Mouse (Mus musculus): Measurements from ENCODE around the gene Wdr24. TPM values are rescaled to one million over a fixed set of nuclear protein-coding genes. Genes with fewer than 3 reads are reported as not detected.

The Wdr24 gene
- total RNA-seq (2023), result 18.0 to 20.7 TPM (median 18.5 TPM) in 4 replicates

DNA sequence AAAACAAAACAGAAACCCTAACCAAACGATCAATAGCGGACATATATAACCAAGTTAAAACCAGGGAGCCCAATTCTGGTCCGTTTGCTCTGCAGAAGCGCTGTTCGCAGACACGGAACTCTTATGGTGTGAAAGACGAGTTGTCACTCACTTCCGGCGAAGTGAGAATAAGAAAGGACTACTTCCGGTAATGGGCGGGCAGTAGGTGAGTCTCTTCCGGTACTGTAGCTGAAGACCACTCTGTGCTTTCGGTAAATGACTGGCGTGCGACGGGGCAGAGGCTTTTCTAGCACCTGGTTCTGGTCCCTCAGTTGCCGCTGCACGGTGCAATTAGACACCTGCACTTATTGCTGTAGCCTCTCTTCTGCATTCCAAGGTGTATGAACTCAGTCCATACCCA lies at the start of gene Wdr24:
Gene Wdr24, plus strand, starts transcription at position 176 of the 400 bp plus-strand sequence.

DNA sequence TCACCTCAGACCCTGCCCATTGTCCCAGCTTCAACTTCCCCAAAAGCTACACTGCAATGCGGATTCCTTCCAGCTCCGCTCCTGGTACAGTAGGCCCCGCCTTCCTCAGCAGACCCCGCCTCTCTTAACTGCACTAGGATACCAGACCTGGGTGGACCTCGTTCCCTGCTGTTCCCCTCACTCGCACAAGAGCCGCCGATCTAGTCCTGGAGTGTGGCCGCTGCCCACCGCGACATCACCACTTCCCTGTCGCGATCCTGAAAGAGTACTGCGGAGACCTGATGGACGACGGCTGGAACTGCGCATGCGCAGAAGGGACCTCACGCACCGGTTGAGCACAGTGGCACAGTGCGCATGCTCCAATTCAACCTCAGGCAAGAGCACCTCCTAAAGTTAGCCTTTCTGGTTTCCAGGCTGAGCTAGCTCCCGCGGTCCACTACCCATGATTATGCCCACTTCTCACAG lies 38.1 kb upstream of the Wdr24 start, which contains the start of gene Haghl:
Gene Haghl, minus strand, starts transcription at position 393 of the 465 bp plus-strand sequence.

GRCm38 (mm10) chr17:25786280-25786679 lies 37.1 kb upstream of the Wdr24 start, which contains the start of gene Ccdc78:
Gene Ccdc78, plus strand, starts transcription at chr17:25786580.

GRCm38 (mm10) chr17:25792615-25793014 lies 30.8 kb upstream of the Wdr24 start, which contains the start of gene Fam173a:
Gene Fam173a, minus strand, starts transcription at chr17:25792901.

DNA sequence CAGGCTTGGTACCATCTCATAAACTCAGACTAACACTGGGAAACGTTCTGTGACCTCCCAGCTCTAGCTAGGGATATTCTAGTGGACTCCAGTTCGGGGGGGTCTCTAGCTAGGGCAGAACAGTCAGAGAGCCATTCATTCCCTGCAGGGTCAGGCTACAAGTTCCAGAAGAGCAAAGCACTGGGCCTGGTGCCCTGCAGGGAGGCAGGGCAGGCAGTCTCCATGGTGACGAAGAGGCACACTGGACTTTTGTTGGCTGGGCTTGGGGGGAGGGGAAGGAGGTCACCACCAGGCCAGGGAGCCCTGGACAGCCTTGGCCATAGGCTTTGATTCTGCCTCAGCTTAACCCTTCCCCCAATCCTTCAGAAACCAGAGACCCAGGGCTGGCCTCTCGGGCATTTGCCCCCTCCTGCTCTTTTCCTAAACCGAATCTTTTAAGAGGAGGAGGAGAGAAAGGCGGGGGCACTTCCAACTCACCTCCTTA lies 27.8 kb upstream of the Wdr24 start, which contains the start of gene AC134908.4:
Gene AC134908.4, minus strand, starts transcription at position 51 of the 484 bp plus-strand sequence.

GRCm38 (mm10) chr17:25796951-25797369 lies 26.5 kb upstream of the Wdr24 start, which contains the start of gene Metrn:
Gene Metrn, minus strand, starts transcription at chr17:25797136.

GRCm38 (mm10) chr17:25808789-25809605 lies 14.4 kb upstream of the Wdr24 start, which contains the start of gene Fbxl16:
Gene Fbxl16, plus strand, starts transcription at chr17:25809085.

DNA sequence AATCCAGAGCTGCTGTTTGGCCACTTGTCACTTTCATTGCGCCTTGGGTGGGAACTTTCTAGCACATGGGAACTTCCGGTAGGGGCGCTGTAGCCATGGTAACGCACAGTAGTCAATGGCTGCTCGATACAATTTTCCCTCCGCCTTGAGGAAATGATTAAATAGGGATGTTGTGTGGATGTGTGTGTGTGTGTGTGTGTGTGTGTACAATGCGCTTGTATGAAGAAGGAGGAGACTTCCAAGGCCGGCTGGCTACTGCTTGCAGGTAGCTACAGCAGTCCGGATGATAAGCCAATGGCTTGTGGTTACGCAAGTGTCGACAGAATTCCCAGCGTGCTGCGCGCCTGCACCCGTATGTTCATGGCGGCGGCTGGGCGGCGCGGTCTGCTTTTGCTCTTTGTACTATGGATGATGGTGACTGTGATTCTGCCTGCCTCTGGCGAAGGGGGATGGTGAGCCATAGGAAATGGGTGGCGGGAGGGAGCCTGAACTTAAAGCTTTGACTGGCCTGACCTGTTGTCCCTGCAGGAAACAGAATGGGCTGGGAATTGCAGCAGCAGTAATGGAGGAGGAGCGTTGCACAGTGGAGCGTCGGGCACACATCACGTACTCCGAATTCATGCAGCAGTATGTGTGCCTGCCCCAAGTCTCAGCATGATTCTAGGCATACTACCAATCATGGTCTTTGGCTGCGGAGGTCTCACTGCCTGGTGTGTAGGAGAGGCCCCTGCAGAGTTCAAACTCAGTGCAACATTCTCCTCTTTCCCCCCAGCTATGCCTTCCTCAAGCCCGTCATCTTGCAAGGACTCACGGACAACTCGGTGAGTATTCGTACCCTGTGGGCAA lies 5.5 kb downstream of the Wdr24 start, which contains the start of gene Jmjd8:
Gene Jmjd8, plus strand, starts transcription at position 156 of the 846 bp plus-strand sequence.

DNA sequence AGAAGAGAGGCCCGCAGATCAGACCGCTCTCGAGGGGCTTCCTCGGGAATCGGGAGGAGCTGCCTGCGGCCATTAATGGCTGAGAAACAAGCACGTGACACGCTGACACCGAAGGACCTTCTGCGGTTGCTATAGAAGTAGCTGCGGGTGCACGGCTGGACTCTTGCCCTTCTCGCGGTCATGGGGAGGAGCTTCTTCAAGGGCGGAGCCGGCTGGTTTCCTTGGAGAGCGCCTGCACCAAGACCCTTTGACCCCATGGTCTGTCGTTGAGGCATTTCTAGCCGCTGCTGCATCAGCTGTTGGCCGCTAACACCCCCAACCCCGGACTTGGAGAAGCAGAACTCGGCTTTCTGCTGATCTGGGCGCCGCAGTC lies 9.8 kb downstream of the Wdr24 start, which contains the start of gene Stub1:
Gene Stub1, minus strand, starts transcription at position 114 of the 373 bp plus-strand sequence.

DNA sequence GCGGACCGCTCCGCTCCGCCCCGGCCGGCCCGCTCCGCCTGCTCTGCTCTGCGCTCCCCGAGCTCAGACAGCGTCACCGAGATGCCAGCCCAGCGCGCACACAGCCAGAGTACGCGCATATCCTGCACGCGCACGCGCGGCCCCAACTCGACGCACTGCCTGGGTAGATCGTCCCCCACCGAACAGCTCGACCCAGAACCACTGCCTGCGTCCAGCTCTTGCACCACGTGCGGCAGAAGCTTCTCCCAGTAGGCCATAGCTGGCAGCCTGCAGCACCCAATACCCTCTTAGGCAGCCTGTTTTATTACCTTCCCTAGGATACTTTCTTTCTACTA lies 13.6 kb downstream of the Wdr24 start, which contains the start of gene Rhbdl1:
Gene Rhbdl1, minus strand, starts transcription at position 220 of the 335 bp plus-strand sequence.

DNA sequence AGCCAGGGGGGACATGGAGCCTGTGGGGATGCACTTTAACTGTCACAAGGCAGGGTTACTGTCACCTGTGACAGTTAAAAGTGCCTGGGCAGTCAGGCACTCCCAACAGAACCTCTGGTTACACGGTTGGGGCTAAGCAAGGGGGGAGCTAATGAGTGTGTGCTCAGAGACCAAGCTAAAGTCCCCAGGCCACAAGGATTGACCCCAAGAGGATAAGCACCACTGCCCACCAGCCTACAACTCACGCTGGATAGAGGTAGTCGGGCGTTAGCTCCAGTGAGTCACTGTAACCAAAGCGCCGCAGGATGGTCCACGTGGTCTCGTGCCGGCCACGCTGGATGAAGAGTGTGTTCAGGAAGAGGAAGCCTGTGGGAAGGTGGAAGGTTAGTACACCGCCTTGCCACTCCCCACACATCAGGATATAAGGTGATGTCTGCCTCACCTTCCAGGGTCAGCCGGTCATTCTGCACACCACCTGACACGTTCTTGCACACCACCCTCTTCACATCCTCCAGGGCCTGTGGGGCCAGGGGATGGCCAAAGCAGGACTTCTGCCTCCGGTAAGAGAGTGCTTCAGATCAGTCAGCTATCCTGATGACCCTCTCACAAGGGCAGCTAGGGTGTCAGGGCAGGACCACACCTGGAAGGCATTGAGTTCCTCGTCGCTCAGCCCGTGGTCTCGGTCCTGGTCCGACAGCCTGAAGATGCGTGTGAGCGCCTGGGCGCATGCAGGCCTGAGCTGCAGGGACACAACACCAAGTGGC lies 17.9 kb downstream of the Wdr24 start, which contains the start of gene Gm20683:
Gene Gm20683, minus strand, starts transcription at position 647 of the 764 bp plus-strand sequence.

DNA sequence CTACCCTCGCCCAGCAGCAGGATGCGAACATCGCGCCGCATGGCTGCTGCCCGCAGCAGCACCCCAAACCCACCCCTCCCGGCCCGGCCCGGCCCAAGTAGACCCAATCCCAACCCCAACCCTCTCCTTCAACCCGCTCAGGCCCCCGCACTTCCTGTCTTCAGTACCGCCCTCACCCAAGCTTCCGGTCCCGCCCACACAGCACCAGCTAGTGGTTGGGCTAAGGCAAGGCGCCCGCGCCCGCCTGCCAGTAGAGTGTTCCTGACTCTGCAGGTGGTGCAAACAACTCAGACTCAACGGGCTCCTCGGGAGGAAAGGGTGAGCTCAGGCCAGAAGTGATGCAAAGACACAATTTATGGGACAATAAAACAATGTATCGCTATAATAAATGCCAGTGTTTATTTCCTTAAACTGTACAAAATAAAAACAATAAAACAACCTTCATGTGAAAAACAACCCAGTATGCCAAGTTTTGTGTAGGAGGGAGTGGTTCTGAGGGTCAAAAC lies 21.0 kb downstream of the Wdr24 start, which contains the start of gene Rhot2:
Gene Rhot2, minus strand, starts transcription at position 456 of the 506 bp plus-strand sequence.

GRCm38 (mm10) chr17:25860832-25861703 lies 37.6 kb downstream of the Wdr24 start, which contains the start of gene Wdr90:
Gene Wdr90, minus strand, starts transcription at chr17:25861501.

DNA sequence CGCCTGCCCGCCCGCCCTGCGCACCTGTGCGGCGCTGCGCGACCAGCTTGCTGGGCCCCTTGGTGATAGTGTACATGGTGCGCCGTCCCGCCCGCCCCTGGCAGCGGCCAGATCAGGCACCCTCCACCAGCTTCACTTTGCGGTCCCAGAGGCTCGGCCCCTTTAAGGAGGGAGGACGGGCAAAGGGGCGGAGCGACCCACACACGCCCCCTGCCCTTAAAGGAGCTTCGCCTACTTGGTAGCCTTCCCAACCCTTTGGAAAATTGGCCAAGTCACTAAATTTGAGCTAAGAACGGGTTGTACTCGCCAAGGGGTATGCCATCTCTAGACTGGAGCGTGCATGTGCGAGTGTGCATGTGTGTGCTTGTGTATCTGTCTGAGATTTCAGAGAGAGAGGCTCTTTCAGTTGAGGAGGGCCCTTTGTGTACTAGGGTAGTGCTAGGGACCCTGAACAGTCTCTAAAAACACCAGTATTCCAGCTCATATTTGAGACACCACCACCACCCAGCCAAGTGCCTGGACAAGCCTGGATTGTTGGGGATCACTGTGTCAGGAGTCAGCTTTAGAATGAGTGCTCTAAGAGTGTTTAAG lies 45.3 kb downstream of the Wdr24 start, which contains the start of gene Mcrip2:
Gene Mcrip2, minus strand, starts transcription at position 164 of the 591 bp plus-strand sequence.

DNA sequence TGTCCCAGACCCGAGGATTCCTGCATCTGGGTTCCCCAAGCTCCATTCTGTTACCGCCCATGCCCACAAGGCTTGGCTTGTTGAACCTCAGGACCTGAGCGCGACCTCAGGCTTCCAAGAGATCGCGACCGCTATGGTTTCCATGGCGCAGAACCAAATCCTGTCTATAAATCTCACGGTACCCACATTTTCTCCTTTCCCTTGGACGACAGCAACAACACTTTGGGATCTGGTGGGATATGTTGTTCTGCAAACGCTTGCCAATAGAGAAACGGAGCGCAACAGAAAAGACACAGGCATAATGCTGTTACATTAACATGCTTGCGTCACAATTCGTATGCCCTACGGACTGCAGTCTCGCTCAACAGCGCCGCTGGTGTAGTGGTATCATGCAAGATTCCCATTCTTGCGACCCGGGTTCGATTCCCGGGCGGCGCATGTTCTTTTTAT lies 51.3 kb downstream of the Wdr24 start, which contains the start of gene Mettl26:
Gene Mettl26, plus strand, starts transcription at position 354 of the 450 bp plus-strand sequence.

Measured in B cell, adult 62 days (primary cell).